Mouse (Mus musculus): ENCODE results near the gene Tgm6. TPM values are rescaled to one million over a fixed set of nuclear protein-coding genes. Genes with fewer than 3 reads are reported as not detected.

The Tgm6 gene
- polyA plus RNA-seq (2015; fragmentation: Nextera tagmentation; extraction: Ambion mirVana) = not detected in 2 replicates

- no peaks in the 10 kb centered on the region for H3K36me3 ChIP-seq
Measured at GRCm38 (mm10) chr2:130112116-130112515, at the start of gene Tgm6. Gene Tgm6 (plus strand): TSS chr2:130112416.

GRCm38 (mm10) chr2:130068228-130068627 is 44.0 kb upstream of the Tgm6 start:
- Histone ChIP-seq H3K27ac (no peak overlapping the region), H3K9me3 (no peaks in the 10 kb centered on the region), H3K4me3 (no peak overlapping the region), H3K4me2 (replicated peaks) (no peak overlapping the region), H3K36me3 (no peaks in the 10 kb centered on the region), H3K9ac (no peak overlapping the region), H3K27me3 (no peaks in the 10 kb centered on the region), H3K4me1 (no peaks in the 10 kb centered on the region)
- 24% methylated on average over 3 of the region's 3 CpGs for WGBS
- no peak for ATAC-seq (ENCODE audit: low FRiP score, low read depth)

More at GRCm38 (mm10) chr2:130112116-130112515, at the start of gene Tgm6:
- Histone ChIP-seq H3K27ac (no peak within 1 kb of the TSS), H3K27me3 (no peaks in the 10 kb centered on the region), H3K4me3 (no peak within 1 kb of the TSS), H3K9ac (no peak within 1 kb of the TSS), H3K9me3 (no peaks in the 10 kb centered on the region), H3K4me2 (replicated peaks) (no peak within 1 kb of the TSS), H3K4me1 (peaks cover 6% of the 10 kb centered on the region)
- no peak for ATAC-seq (ENCODE audit: low FRiP score, low read depth)
- WGBS = 69% methylated on average over 4 of the region's 4 CpGs

GRCm38 (mm10) chr2:130070396-130070795 is 41.8 kb upstream of the Tgm6 start:
- H3K9me3 ChIP-seq = no peaks in the 10 kb centered on the region
- no peak overlapping the region for H3K9ac ChIP-seq
- no peak for ATAC-seq (ENCODE audit: low FRiP score, low read depth)
- H3K27ac ChIP-seq = no peak overlapping the region
- H3K36me3 ChIP-seq = no peaks in the 10 kb centered on the region
- H3K4me1 ChIP-seq = no peaks in the 10 kb centered on the region
- 84% methylated on average over 2 of the region's 2 CpGs for WGBS
- no peak overlapping the region for H3K4me2 ChIP-seq (replicated peaks)
- H3K27me3 ChIP-seq = no peaks in the 10 kb centered on the region
- no peak overlapping the region for H3K4me3 ChIP-seq

- H3K9ac ChIP-seq = no peak overlapping the region
- no peaks in the 10 kb centered on the region for H3K9me3 ChIP-seq
- no peak overlapping the region for H3K4me2 ChIP-seq (replicated peaks)
- H3K4me3 ChIP-seq = no peak overlapping the region
- ATAC-seq (ENCODE audit: low FRiP score, low read depth) = no peak
- H3K27me3 ChIP-seq = no peaks in the 10 kb centered on the region
- H3K4me1 ChIP-seq = peaks cover 6% of the 10 kb centered on the region
- no peak overlapping the region for H3K27ac ChIP-seq
- H3K36me3 ChIP-seq = no peaks in the 10 kb centered on the region
- WGBS = 77% methylated on average over 4 of the region's 4 CpGs
Measured at GRCm38 (mm10) chr2:130112804-130113203, 588 bp downstream of the Tgm6 start.

- H3K4me2 ChIP-seq (replicated peaks) = no peak overlapping the region
- H3K4me1 ChIP-seq = peaks cover 6% of the 10 kb centered on the region
- H3K4me3 ChIP-seq = no peak overlapping the region
- H3K9me3 ChIP-seq = no peaks in the 10 kb centered on the region
- H3K36me3 ChIP-seq = no peaks in the 10 kb centered on the region
- WGBS = 55% methylated on average over 3 of the region's 3 CpGs
- H3K27me3 ChIP-seq = no peaks in the 10 kb centered on the region
- H3K27ac ChIP-seq = no peak overlapping the region
- ATAC-seq (ENCODE audit: low FRiP score, low read depth) = no peak
- no peak overlapping the region for H3K9ac ChIP-seq
Measured at GRCm38 (mm10) chr2:130113379-130113778, 1.2 kb downstream of the Tgm6 start.

- no peak overlapping the region for H3K4me2 ChIP-seq (replicated peaks)
- WGBS = 75% methylated on average over 7 of the region's 7 CpGs
- ATAC-seq (ENCODE audit: low FRiP score, low read depth) = no peak
- no peak overlapping the region for H3K9ac ChIP-seq
- H3K36me3 ChIP-seq = no peaks in the 10 kb centered on the region
- H3K4me3 ChIP-seq = no peak overlapping the region
- no peak overlapping the region for H3K27ac ChIP-seq
- H3K4me1 ChIP-seq = peaks cover 6% of the 10 kb centered on the region
- H3K9me3 ChIP-seq = no peaks in the 10 kb centered on the region
- H3K27me3 ChIP-seq = no peaks in the 10 kb centered on the region
Measured at GRCm38 (mm10) chr2:130118649-130119048, 6.4 kb downstream of the Tgm6 start.

GRCm38 (mm10) chr2:130125279-130126059 is 13.3 kb downstream of the Tgm6 start:
- ATAC-seq (ENCODE audit: low FRiP score, low read depth) = no peak

GRCm38 (mm10) chr2:130126073-130126472 is 13.9 kb downstream of the Tgm6 start:
- no peak overlapping the region for H3K4me2 ChIP-seq (replicated peaks)
- H3K9me3 ChIP-seq = no peaks in the 10 kb centered on the region
- no peak overlapping the region for H3K4me3 ChIP-seq
- no peaks in the 10 kb centered on the region for H3K27me3 ChIP-seq
- 82% methylated on average over 1 of the region's 1 CpGs for WGBS
- no peak overlapping the region for H3K9ac ChIP-seq
- H3K27ac ChIP-seq = no peak overlapping the region
- no peaks in the 10 kb centered on the region for H3K4me1 ChIP-seq
- no peak for ATAC-seq (ENCODE audit: low FRiP score, low read depth)
- no peaks in the 10 kb centered on the region for H3K36me3 ChIP-seq

More at GRCm38 (mm10) chr2:130125279-130126059, 13.3 kb downstream of the Tgm6 start:
- no peak overlapping the region for H3K4me2 ChIP-seq (replicated peaks)
- no peak overlapping the region for H3K27ac ChIP-seq
- H3K4me1 ChIP-seq = no peaks in the 10 kb centered on the region
- H3K9ac ChIP-seq = no peak overlapping the region
- no peak overlapping the region for H3K4me3 ChIP-seq
- WGBS = 78% methylated on average over 6 of the region's 6 CpGs
- H3K9me3 ChIP-seq = no peaks in the 10 kb centered on the region
- H3K27me3 ChIP-seq = no peaks in the 10 kb centered on the region
- H3K36me3 ChIP-seq = no peaks in the 10 kb centered on the region

GRCm38 (mm10) chr2:130129687-130130086 is 17.5 kb downstream of the Tgm6 start:
- H3K4me3 ChIP-seq = no peak overlapping the region
- no peaks in the 10 kb centered on the region for H3K36me3 ChIP-seq
- no peaks in the 10 kb centered on the region for H3K4me1 ChIP-seq
- no peak overlapping the region for H3K4me2 ChIP-seq (replicated peaks)
- no peak overlapping the region for H3K9ac ChIP-seq
- WGBS = 72% methylated on average over 1 of the region's 1 CpGs
- H3K27ac ChIP-seq = no peak overlapping the region
- H3K27me3 ChIP-seq = no peaks in the 10 kb centered on the region
- ATAC-seq (ENCODE audit: low FRiP score, low read depth) = no peak
- no peaks in the 10 kb centered on the region for H3K9me3 ChIP-seq

- 90% methylated on average over 8 of the region's 8 CpGs for WGBS
- H3K4me2 ChIP-seq (replicated peaks) = no peak overlapping the region
Measured at GRCm38 (mm10) chr2:130143011-130143410, 30.8 kb downstream of the Tgm6 start.

GRCm38 (mm10) chr2:130144703-130145324 is 32.6 kb downstream of the Tgm6 start:
- 78% methylated on average over 23 of the region's 23 CpGs for WGBS
- H3K9me3 ChIP-seq = no peaks in the 10 kb centered on the region

More at GRCm38 (mm10) chr2:130143011-130143410, 30.8 kb downstream of the Tgm6 start:
- Histone ChIP-seq H3K4me1 (no peaks in the 10 kb centered on the region), H3K9me3 (no peaks in the 10 kb centered on the region), H3K4me3 (no peak overlapping the region), H3K36me3 (no peaks in the 10 kb centered on the region), H3K27me3 (no peaks in the 10 kb centered on the region), H3K27ac (no peak overlapping the region), H3K9ac (no peak overlapping the region)
- no peak for ATAC-seq (ENCODE audit: low FRiP score, low read depth)

GRCm38 (mm10) chr2:130146089-130146668 is 34.0 kb downstream of the Tgm6 start:
- no peak for ATAC-seq (ENCODE audit: low FRiP score, low read depth)
- Histone ChIP-seq H3K27me3 (no peaks in the 10 kb centered on the region), H3K9me3 (no peaks in the 10 kb centered on the region), H3K4me3 (no peak overlapping the region), H3K9ac (no peak overlapping the region), H3K27ac (no peak overlapping the region), H3K4me1 (no peaks in the 10 kb centered on the region), H3K4me2 (replicated peaks) (no peak overlapping the region), H3K36me3 (no peaks in the 10 kb centered on the region)
- 73% methylated on average over 5 of the region's 5 CpGs for WGBS

More at GRCm38 (mm10) chr2:130144703-130145324, 32.6 kb downstream of the Tgm6 start:
- Histone ChIP-seq H3K27me3 (no peaks in the 10 kb centered on the region), H3K4me3 (no peak overlapping the region), H3K4me2 (replicated peaks) (no peak overlapping the region), H3K27ac (no peak overlapping the region), H3K9ac (no peak overlapping the region), H3K36me3 (no peaks in the 10 kb centered on the region), H3K4me1 (no peaks in the 10 kb centered on the region)
- ATAC-seq (ENCODE audit: low FRiP score, low read depth) = no peak

Data from limb, embryonic 13.5 days (tissue).